Mouse (Mus musculus): ENCODE measurements around the gene Crtc1.

The Crtc1 gene

DNA sequence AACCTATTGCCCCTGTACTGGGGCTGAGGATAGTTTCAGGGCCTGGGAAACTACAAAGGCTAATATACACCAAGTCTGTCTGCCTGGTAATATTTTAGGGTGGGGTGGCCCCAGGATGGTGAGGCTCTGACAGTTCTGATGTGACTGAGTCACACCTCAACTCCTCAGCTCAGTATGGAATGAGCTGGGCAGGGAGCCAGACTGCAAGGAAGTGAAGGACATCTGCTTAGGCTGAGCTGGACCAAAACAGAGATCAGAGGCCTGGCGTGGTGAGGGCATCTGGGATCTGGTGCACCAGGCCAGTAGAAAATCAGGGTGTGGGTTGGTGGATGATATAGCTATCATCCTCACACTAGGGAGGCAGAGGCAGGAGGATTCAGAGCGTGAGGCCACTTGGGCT lies 49.7 kb downstream of the Crtc1 start:
- DNase-seq (ENCODE audit: low spot score in 2 of 2) = no peak

DNA sequence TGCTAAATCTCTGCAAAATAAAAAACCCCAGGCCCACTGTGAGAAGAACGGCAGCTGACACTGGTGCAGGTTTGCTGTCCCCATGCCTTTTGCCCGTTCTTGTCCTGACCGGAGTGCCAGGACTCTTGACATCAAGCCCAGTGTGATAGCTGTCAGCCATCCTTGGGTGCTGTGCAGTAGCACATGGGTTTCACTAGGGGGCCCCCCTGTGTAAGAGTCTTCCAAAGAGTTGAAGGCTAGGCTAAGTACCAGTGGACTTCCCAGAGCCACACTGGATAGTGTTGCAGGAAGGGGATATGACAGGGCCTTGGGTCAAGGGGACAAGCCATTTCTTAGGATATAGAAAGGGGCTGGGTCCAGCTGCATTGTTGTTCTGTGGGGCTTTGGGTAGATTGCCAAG lies 56.1 kb downstream of the Crtc1 start:
- peak; percentile 38 to 49 for DNase-seq (ENCODE audit: low spot score in 2 of 2)

DNA sequence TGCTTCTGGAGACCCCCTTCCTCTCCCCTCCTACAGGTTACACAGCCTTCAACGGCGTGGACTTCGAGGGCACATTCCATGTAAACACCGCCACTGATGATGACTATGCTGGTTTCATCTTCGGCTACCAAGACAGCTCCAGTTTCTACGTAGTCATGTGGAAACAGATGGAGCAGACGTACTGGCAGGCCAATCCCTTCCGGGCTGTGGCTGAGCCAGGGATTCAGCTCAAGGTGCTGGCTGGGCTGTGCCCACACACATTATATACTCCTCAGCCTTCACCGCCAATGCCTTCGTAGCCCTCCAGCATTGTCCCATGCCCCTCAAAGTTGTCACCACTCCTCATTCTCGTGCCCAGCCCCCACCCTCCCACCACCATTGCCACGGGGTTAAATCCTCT lies 59.3 kb downstream of the Crtc1 start:
- DNase-seq (ENCODE audit: low spot score in 2 of 2) = no peak

DNA sequence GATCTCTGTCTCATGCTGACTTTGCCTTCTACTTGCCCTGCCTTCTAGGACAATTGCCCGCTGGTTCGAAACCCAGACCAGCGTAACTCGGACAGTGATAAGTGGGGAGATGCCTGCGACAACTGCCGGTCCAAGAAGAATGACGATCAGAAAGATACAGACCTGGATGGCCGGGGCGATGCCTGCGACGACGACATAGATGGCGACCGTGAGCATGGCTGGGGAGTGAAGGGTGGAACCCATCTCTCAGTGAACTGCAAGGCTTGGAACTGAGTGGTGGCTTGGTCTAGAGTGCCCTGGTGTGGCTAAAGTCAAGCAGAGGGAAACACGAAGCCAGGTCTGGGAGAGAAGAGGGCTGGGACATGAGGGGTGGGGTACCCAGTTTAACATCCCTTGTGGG lies 62.3 kb downstream of the Crtc1 start:
- no peak for DNase-seq (ENCODE audit: low spot score in 2 of 2)

DNA sequence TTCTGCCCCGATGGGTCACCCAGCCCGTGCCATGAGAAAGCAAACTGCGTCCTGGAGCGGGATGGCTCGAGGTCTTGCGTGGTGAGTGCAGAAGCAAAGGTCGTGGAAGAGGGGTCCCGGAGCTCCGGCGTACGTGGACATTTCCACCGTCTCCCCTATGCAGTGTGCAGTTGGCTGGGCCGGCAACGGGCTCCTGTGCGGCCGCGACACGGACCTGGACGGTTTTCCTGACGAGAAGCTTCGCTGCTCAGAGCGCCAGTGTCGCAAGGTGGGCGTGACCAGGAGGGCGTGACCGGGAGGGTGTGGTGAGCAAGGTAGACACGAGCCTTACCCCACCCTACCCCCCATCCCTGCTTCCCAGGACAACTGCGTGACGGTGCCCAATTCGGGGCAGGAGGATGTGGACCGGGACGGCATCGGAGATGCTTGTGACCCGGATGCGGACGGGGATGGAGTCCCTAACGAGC lies 63.1 kb downstream of the Crtc1 start:
- DNase-seq (ENCODE audit: low spot score in 2 of 2) = no peak

DNA sequence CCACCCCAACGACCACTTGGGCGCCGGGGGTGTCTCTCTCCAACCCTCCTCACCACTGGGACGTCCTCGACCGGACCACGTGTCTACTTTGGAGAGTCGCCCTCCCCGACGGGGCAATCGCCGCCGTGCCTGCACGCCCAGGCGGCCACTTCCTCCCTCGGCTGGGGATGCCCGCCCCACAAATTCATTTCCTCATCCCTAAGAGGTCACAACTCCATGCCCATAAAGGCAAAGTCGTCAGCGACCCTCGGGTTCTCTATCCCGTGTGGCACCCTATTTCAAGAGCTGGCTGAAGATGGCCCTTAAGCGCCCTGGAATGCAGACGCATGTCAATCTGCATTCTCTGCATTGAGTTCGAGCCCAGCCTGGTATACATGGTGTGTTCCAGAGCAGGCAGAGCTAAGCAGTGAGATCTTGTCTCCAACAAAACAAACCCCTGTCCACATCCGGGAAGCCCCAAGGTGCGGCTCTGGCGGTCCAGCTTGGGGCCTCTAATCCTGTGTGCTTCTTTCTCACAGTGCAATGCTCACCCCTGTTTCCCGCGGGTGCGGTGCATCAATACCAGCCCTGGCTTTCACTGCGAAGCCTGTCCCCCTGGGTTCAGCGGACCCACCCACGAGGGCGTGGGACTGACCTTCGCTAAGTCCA lies 64.0 kb downstream of the Crtc1 start:
- no peak for DNase-seq (ENCODE audit: low spot score in 2 of 2)

DNA sequence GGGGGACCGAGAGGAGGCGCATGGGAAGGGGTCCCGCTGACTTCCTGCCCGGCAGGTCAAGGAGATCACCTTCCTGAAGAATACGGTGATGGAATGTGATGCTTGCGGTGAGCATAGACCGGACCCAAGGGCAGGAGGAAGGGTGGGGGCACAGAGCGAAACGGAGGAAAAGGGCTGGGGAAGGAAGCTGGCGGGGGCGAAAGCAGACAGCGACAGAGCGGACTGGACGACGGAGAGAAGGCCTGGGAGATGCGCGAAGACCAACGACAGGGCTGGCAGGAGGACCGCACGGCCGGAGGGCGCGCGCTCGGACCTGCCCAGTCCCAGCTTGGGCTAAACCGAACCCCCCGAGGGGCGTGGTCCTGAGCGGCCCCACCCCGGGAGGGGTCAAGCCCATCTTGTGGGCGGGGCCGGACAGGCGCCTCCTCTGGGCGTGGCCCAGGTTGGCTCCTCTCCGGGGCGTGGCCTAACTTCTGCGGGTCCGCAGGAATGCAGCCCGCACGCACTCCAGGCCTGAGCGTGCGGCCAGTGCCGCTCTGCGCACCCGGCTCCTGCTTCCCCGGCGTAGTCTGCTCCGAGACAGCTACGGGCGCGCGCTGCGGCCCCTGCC lies 65.0 kb downstream of the Crtc1 start:
- no peak for DNase-seq (ENCODE audit: low spot score in 2 of 2)

DNA sequence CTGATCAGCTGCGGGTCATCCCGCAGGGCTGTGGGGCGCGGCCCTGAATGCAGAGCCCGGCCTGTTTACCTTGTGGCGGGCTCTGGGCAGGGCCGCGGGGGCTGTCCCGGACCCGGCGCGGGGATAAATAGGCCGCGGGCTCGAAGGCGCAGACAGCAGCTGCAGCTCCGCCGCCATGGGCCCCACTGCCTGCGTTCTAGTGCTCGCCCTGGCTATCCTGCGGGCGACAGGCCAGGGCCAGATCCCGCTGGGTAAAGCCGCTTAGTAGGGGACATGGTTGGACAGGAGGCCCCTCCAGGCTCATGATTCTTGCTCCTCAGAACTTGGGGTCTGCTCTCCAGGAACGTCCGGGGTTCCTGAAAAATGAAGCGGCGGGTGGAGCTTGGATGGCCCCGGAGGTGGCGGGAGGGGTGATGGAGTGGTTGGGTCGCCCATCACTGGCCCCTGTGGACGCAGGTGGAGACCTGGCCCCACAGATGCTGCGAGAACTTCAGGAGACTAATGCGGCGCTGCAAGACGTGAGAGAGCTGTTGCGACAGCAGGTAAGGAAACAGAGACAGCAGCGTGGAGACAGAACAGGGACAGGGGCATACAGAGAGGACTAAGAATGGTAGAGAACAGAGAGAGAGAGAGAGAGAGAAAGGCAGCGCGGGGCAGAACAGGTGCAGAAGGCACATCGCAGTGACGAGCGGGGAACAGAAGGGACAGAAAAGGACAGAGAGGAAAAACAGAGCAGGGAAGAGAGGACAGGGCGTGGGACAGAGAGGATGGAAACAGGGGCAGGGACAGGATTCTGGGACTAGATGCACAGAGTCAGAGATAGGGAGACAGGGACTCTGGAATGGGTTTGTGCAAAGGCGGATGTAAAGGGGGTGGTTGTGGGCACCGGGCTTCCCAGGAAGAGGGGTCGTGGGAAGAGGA lies 65.7 kb downstream of the Crtc1 start, which contains the start of gene Comp:
Gene Comp, plus strand, starts transcription at position 162 of the 921 bp plus-strand sequence.
- DNase-seq (ENCODE audit: low spot score in 2 of 2) = no peak

DNA sequence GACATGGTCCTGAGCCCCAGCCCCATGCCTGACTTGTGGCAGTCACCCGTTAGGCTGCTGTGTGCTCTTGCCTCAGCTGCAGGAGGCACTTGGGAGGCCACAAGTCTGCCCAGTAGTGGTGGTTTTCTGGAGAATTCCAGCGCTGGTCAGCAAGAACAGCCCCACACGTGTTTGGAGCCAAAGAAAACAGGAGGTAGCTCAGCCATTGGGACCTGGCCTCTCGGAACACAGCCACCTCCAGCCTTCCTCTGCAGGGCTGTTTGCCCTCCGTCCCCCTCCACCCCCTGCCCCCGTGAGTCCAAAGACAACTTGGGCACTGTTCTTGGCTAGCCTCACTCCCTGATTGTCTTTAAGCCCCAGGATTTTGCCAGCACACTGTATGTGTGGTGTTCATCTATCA lies 67.4 kb downstream of the Crtc1 start:
- no peak for DNase-seq (ENCODE audit: low spot score in 2 of 2)

DNA sequence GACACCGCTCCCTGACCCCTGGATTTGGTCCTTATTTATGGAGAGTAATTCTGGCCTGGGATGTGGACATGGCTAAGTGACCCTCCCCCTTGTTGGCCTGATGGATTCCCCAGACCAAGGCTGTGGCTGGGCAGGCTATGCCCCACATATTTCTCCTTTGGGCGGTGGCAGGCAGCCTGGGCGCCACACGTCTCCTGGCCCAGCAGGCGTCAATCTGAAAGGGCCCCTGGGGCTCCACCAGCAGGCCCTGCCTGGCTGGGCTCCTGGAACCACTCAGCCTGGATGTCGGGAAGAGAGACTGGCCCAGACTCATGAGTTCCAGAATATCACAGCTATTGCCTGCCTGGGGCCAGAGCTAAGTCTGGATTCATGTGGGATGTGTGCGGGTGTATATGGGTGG lies 68.9 kb downstream of the Crtc1 start:
- DNase-seq (ENCODE audit: low spot score in 2 of 2) = no peak

DNA sequence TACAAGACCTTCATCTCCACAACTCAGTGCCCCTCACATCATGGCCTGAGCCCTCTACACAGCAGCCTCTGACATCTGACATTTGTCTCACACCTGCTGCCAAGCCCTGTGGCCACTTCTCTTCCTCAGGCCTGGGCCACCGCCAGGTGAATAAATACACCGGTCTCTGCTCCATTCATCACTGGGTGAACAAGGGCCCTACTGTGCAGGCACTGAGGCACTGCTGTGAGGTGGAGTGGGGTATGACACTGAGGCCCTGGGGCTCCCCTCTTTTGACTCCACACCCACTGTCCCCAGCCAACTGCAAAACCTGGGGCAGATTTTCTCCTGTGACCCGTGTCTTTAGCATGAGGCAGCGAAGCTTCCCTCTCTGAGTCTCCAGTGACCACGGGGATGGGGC lies 72.8 kb downstream of the Crtc1 start:
- DNase-seq (ENCODE audit: low spot score in 2 of 2) = no peak

DNA sequence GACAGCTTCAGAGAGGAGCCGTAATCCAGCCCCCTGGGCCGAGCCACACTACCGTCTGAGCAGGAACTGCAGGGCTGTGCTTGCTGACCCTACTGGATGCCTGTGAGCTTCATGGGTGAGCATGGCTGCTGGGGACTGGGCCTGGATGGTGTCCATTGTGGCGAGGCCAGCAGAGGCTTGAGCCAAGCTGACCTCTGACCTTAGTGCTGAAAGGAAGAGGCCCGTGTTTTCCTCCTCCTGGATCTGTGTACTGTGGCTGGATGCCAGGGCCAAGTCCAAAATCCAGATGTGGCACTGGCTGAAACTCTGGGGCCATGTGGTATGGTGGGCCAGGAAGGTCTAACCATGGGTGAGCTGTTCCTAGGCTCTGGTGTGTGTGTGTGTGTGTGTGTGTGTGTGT lies 75.3 kb downstream of the Crtc1 start:
- DNase-seq (ENCODE audit: low spot score in 2 of 2) = no peak

DNA sequence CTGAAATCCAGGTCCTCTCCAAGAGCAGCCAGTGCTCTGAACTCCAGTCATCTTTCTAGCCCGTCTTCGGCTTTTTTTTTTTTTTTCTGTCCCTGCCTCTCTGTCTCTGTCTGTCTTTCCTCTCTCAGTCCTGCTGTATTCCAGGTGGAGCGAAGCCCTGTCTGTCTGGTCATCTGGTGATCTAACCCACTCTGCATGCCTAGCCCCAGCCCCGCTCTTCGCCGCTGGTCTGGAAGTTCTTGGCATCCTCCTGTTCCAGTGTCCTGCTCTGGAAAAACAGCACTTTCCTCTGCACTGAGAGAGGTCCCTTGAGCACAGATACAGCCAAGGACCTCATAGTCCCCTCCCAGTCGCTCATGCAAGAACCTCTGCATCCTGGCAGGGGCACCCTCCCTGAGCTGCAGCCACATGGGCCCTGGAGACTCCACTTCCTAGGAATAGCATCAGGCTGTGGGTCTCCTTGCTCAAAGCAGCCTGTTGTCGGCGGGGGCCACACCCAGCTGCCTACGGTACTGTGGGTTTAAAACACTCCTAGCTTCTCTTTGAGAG lies 77.8 kb downstream of the Crtc1 start:
- DNase-seq (ENCODE audit: low spot score in 2 of 2) = no peak

DNA sequence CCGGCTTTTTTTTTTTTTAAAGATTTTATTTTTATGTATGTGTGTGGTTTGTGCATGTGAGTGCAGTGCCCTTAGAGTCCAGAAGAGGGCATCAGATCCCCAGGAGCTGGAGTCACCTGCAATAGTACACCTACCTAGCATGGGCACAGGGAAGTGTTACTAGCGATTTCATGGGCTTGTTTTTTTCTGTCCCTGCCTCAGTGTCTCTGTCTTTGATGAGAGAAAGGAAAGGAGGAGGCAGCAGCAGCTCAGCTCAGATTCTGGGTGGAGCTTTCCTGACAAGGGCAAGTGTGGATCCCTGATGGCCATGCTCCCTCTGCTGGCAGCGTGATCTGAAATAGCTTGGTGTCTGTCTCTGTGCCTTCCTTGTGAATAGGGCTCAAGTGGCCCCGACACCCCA lies 78.6 kb downstream of the Crtc1 start:
- DNase-seq (ENCODE audit: low spot score in 2 of 2) = no peak

DNA sequence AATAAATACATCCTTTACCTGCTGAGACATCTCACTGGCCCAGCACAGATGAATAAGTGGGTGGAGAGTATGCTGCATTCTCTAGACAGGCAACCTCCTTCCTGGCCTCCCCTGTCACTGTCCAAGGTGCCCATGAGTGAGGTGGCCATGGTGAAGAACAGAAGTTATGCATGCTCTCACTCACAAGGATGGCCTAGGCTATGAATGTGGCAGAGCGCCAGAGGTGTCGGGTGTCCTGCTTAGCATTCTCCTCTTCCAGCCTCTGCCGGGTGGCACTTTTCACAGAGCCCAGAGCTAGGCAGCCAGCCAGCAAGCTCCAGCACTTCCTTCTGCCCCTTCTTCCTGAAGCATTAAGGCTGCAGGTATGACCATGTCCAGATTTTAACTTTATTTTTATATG lies 80.0 kb downstream of the Crtc1 start:
- DNase-seq (ENCODE audit: low spot score in 2 of 2) = no peak

DNA sequence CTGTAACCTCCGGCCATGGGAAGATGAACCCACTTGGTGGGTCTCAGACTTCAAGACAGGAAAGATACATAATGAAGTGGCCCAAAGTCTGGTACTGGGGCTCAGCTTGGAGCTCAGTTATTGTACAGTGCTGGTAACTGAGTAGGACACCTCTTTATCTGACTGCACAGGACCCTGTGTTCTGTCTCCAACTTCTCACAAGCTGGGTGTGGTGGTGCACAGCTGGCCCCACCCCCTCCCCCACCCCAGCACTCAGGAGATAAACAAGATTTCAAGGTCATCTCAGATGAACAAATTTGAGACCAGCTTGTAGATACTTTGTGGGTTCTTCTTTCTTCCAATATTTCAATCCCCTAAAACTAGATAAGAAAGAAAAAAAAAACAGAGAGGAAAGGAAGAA lies 83.3 kb downstream of the Crtc1 start:
- DNase-seq (ENCODE audit: low spot score in 2 of 2) = no peak

DNA sequence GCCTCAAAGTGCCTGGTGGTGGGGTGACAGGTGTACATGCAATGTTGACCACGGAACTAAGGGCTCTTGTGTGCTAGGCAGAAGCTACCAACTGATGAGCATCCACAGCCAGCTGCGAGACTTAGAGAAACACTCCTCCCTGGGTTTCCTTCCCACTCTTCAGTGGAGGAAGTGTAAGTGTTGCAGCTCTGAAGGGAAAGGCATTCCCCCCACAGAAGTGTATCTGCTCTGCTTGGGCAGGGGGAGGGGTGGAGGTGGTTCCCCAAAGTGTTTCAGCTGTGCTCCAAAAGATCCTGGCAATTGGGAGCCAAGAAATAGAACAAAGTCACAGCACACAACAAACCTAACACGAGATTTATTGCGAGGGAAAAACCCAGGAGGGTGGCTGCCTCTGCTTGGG lies 85.4 kb downstream of the Crtc1 start:
- no peak for DNase-seq (ENCODE audit: low spot score in 2 of 2)

DNA sequence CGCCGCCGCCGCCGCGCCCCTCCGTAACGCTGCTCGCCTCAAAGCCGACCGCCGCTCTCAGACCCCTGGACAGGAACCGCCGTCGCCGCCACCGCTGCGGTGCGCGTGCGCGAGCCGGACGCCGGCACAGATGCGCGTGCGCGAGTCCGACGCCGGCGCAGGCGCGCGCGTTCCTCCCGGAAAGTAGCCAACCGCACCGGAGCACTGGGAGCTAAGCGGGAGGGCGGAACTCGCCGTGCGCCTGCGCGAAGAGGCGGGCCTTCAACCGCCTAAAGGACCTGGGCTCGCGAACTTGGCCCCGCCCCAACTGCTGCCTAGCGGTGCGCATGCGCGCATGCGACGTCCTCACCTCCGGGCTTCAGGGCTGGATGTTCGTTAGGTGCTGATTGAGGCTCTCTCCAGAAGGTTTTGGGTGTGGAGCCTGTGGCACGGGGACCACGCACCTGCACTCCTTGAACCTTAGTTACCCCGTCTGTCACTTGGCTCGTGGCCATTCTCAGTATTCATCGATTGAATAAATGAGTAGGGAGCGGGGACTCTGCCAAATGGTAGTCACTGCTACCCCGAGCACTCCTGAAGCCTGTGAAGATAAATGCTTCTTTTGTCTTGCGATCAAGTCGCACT lies 86.1 kb downstream of the Crtc1 start, which contains the start of gene Upf1:
Gene Upf1, minus strand, starts transcription at position 85 of the 624 bp plus-strand sequence.
- peak; percentile 94 to 99 for DNase-seq (ENCODE audit: low spot score in 2 of 2)

DNA sequence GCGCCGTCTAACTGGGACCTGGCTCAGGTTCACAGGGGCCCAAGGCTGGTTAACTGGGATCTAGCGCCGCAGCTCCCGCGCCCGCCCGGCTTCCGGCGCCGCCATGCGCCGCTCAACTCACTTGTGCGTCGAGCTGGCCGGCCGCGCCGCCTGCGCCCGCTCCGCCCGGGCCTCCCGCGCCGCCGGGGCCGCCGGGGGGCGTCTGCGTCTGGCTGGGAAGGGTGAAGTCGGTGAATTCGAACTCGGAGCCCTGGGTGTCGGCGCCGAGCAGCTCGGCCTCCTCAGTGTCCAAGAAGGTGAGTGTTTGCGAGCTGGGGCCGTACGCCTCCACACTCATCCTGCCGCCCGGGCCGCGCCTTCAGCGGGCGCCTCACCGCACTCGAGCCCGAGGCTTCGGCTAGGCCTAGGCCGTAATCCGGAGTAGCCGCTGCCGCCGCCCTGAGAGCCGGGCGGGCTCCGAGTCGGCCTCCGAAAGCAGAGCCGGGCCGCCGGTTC lies 86.7 kb downstream of the Crtc1 start:
- DNase-seq (ENCODE audit: low spot score in 2 of 2) = no peak

DNA sequence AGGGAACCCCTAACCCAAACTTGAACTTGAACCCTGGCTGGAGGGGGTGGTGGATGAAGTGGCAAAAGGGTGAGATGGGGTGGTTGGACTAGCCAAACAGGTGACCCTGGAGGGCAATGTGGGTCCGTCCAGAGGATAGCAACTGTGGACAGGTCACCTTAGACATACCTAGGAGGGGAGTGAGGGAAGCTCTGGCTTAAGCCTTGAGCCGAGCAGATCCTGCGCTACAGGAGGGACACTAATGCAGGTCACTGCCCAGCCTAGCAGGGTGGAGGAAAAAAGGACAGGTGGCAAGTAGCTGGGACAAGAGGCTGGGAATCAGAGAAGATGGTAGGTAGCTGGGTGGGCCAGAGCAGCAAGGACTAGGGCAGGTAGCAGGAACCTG lies 87.4 kb downstream of the Crtc1 start:
- no peak for DNase-seq (ENCODE audit: low spot score in 2 of 2)
